Mouse (Mus musculus) cerebellum, adult 9-10 months (tissue): ENCODE measurements around the gene Uqcr10.

Experiments
- DNase-seq: peaks from one replicate; pipeline ENCODE4 v3.0.0; 2022

The Uqcr10 gene

GRCm38 (mm10) chr11:4671736-4672135, 32.4 kb downstream of the Uqcr10 start:
- no peak for DNase-seq

- no peak for DNase-seq
Measured at GRCm38 (mm10) chr11:4662496-4662878, 41.7 kb downstream of the Uqcr10 start.

GRCm38 (mm10) chr11:4661871-4662495, 42.2 kb downstream of the Uqcr10 start:
- DNase-seq, result peak; percentile 76

GRCm38 (mm10) chr11:4661324-4661723, 42.8 kb downstream of the Uqcr10 start:
- DNase-seq, result no peak

- no peak for DNase-seq
Measured at GRCm38 (mm10) chr11:4660309-4661025, 43.7 kb downstream of the Uqcr10 start.

DNA sequence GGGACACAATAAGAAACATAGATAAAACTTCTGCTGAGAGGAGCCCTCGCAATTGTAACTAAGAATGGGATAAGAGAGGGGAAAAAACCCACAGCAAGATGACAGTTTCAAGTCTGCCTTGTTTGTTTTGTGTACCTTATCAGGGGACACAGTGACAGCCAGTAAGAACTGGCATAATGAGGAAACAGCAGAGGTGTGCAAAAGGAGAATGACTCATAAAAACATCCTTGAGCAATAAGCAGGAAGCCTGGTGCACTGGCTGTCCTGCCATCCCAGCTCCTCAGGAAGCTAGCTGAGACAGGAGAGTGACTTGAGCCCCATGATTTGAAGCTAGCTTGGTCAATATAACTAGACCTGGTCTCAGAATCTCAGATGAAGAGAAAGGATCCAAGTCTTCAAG, 44.3 kb downstream of the Uqcr10 start:
- DNase-seq, result no peak
